Comparison of ENCODE assay signal across 10 mouse cellular contexts in genomic region chr17:4785281-4785839, GRCm38 (mm10).
A peak's percentile ranks its signal among the peaks of the same experiment; 100 is the strongest.
DNase-seq lines count a peak whose midpoint lies in the region; ATAC-seq and TF ChIP-seq lines count a peak whose summit lies in the region.
"Had no signal": no experiment of that assay in that cellular context is flagged by ENCODE, and none has a peak within 500 bp of the region (broad histone marks: within the 10 kb centered on the region; RNA-seq: fewer than 3 reads in every experiment).

No protein-coding gene starts in this region.

- peak; percentile 16 to 24 for DNase-seq in cerebellum, adult 2 months
- no peak for DNase-seq in cerebellum, adult 9-10 months
- peak; percentile 44 for DNase-seq in adrenal gland, postnatal 10 days
- DNase-seq in lung, postnatal 36 days = peak; percentile 67
- no peak for DNase-seq in liver, embryonic 11.5 days (ENCODE audit: low spot score)
- no peak for DNase-seq in hindbrain, embryonic 14.5 days (ENCODE audit: low spot score)

- no peak for TF ChIP-seq POLR2A in cerebellum, adult 2 months (IDR thresholded peaks at IDR 0.05; ENCODE audit: borderline replicate concordance, insufficient read depth, low read length)

- no peak overlapping the region for H3K4me2 ChIP-seq in heart, embryonic 13.5 days
- no peak overlapping the region for H3K4me2 ChIP-seq in liver, embryonic 11.5 days
- no peak overlapping the region for H3K4me2 ChIP-seq in liver, embryonic 12.5 days
- H3K4me2 ChIP-seq in hindbrain, embryonic 14.5 days (replicated peaks) = no peak overlapping the region

- 0 out of 2 replicates have a peak overlapping the region, but pooled peaks have one; percentile 40 for H3K9ac ChIP-seq in heart, embryonic 13.5 days
- H3K9ac ChIP-seq in liver, embryonic 11.5 days (ENCODE audit: low read depth, low read length) = no peak overlapping the region
- no peak overlapping the region for H3K9ac ChIP-seq in liver, embryonic 12.5 days
- H3K9ac ChIP-seq in hindbrain, embryonic 14.5 days = no peak overlapping the region

- H3K27me3 ChIP-seq in cerebellum, adult 2 months (ENCODE audit: control insufficient read depth, insufficient read depth, low read length) = no peaks in the 10 kb centered on the region
- no peaks in the 10 kb centered on the region for H3K27me3 ChIP-seq in heart, embryonic 13.5 days (replicated peaks)
- H3K27me3 ChIP-seq in liver, embryonic 11.5 days (replicated peaks; ENCODE audit: control insufficient read depth, insufficient read depth, low read length) = no peaks in the 10 kb centered on the region
- no peaks in the 10 kb centered on the region for H3K27me3 ChIP-seq in liver, embryonic 12.5 days (replicated peaks)
- H3K27me3 ChIP-seq in hindbrain, embryonic 14.5 days (ENCODE audit: control insufficient read depth, insufficient read depth, low read length) = no peaks in the 10 kb centered on the region

- no peak overlapping the region for H3K27ac ChIP-seq in cerebellum, adult 2 months (ENCODE audit: insufficient read depth, low read length)
- H3K27ac ChIP-seq in heart, embryonic 13.5 days (replicated peaks) = no peak overlapping the region
- H3K27ac ChIP-seq in liver, embryonic 11.5 days (ENCODE audit: low read depth, low read length) = no peak overlapping the region
- H3K27ac ChIP-seq in liver, embryonic 12.5 days = no peak overlapping the region
- H3K27ac ChIP-seq in hindbrain, embryonic 14.5 days = no peak overlapping the region
- H3K27ac ChIP-seq: kidney, postnatal 0 days; macrophage had no signal

- H3K9me3 ChIP-seq in heart, embryonic 13.5 days = no peaks in the 10 kb centered on the region
- H3K9me3 ChIP-seq in liver, embryonic 11.5 days (ENCODE audit: control insufficient read depth, low read length) = no peaks in the 10 kb centered on the region
- no peaks in the 10 kb centered on the region for H3K9me3 ChIP-seq in liver, embryonic 12.5 days (replicated peaks)
- H3K9me3 ChIP-seq in hindbrain, embryonic 14.5 days (ENCODE audit: control insufficient read depth, low read length) = no peaks in the 10 kb centered on the region

- no peak for TF ChIP-seq CTCF in cerebellum, adult 2 months (IDR thresholded peaks at IDR 0.05; ENCODE audit: borderline replicate concordance, insufficient read depth, low read depth, low read length)

- no peaks in the 10 kb centered on the region for H3K36me3 ChIP-seq in heart, embryonic 13.5 days
- H3K36me3 ChIP-seq in liver, embryonic 11.5 days (ENCODE audit: control insufficient read depth, insufficient read depth, low read length) = no peaks in the 10 kb centered on the region
- no peaks in the 10 kb centered on the region for H3K36me3 ChIP-seq in liver, embryonic 12.5 days
- H3K36me3 ChIP-seq in hindbrain, embryonic 14.5 days (replicated peaks; ENCODE audit: control insufficient read depth, insufficient read depth) = no peaks in the 10 kb centered on the region

- no peak overlapping the region for H3K4me3 ChIP-seq in cerebellum, adult 2 months (replicated peaks; ENCODE audit: insufficient read depth, low read depth, low read length)
- H3K4me3 ChIP-seq in heart, embryonic 13.5 days = no peak overlapping the region
- H3K4me3 ChIP-seq in liver, embryonic 11.5 days (ENCODE audit: low read depth, low read length) = no peak overlapping the region
- no peak overlapping the region for H3K4me3 ChIP-seq in liver, embryonic 12.5 days
- H3K4me3 ChIP-seq in hindbrain, embryonic 14.5 days (replicated peaks; ENCODE audit: low read length) = no peak overlapping the region

- WGBS in cerebellum, adult 2 months = 51% methylated on average over 6 of the region's 6 CpGs
- 39% methylated on average over 6 of the region's 6 CpGs for WGBS in heart, embryonic 13.5 days
- 47% methylated on average over 6 of the region's 6 CpGs for WGBS in liver, embryonic 11.5 days
- 46% methylated on average over 6 of the region's 6 CpGs for WGBS in liver, embryonic 12.5 days (ENCODE audit: insufficient replicate concordance)
- WGBS in hindbrain, embryonic 14.5 days = 75% methylated on average over 6 of the region's 6 CpGs

- H3K4me1 ChIP-seq in cerebellum, adult 2 months (ENCODE audit: control insufficient read depth, insufficient read depth, low read length) = peaks cover 5% of the 10 kb centered on the region; the same call in 1 of the 2 replicates
- peaks cover 12% of the 10 kb centered on the region for H3K4me1 ChIP-seq in heart, embryonic 13.5 days
- H3K4me1 ChIP-seq in liver, embryonic 11.5 days (replicated peaks; ENCODE audit: control insufficient read depth, insufficient read depth, low read length) = no peaks in the 10 kb centered on the region
- H3K4me1 ChIP-seq in liver, embryonic 12.5 days = no peaks in the 10 kb centered on the region
- H3K4me1 ChIP-seq in hindbrain, embryonic 14.5 days (replicated peaks; ENCODE audit: control insufficient read depth, insufficient read depth, low read length) = no peaks in the 10 kb centered on the region

- peak; percentile 25; the same call in 1 of the 2 replicates for ATAC-seq in heart, embryonic 13.5 days (ENCODE audit: extremely low read depth, insufficient number of reproducible peaks, low FRiP score, low TSS enrichment)
- no peak for ATAC-seq in liver, embryonic 11.5 days (replicated peaks; ENCODE audit: low FRiP score)
- no peak for ATAC-seq in liver, embryonic 12.5 days
- ATAC-seq in hindbrain, embryonic 14.5 days (ENCODE audit: low FRiP score) = no peak

Comparison
In these comparisons a context has a peak if more than half of its experiments do, and no peak if none do; other contexts are left out.
1. DNase-seq: peak in cerebellum, adult 2 months (2 of 2), adrenal gland, postnatal 10 days (single experiment) and lung, postnatal 36 days (single experiment); none in cerebellum, adult 9-10 months (single experiment), liver, embryonic 11.5 days (single experiment) and hindbrain, embryonic 14.5 days (single experiment).